Mouse (Mus musculus) T-cell, adult 2 months (primary cell): ENCODE results near the gene St6gal1.
"Not testable (repeated sequence)": the region's sequence is repeated elsewhere in the genome, so short reads cannot be mapped to it uniquely, and the experiment has no call there.

Source experiments
- DNase-seq: peaks from one replicate; pipeline ENCODE4 v3.0.0; 2022; ENCODE audit warnings: low spot score

The St6gal1 gene

GRCm38 (mm10) chr16:23224671-23225068, at the start of gene St6gal1:
TSS of gene St6gal1 (plus strand) at chr16:23224740.
- DNase-seq = peak; percentile 87

- peak; percentile 81 for DNase-seq
Observed at GRCm38 (mm10) chr16:23174855-23175254, 49.7 kb upstream of the St6gal1 start.

- DNase-seq = no peak
Observed at GRCm38 (mm10) chr16:23175956-23176355, 48.6 kb upstream of the St6gal1 start.

GRCm38 (mm10) chr16:23177856-23178255, 46.7 kb upstream of the St6gal1 start:
- no peak for DNase-seq

GRCm38 (mm10) chr16:23178796-23179195, 45.7 kb upstream of the St6gal1 start:
- DNase-seq = peak; percentile 42

GRCm38 (mm10) chr16:23179436-23179835, 45.1 kb upstream of the St6gal1 start:
- DNase-seq = not testable (repeated sequence)

- peak; percentile 65 for DNase-seq
Observed at GRCm38 (mm10) chr16:23181054-23181453, 43.5 kb upstream of the St6gal1 start.

- DNase-seq = peak; percentile 89
Observed at GRCm38 (mm10) chr16:23181487-23181886, 43.1 kb upstream of the St6gal1 start.

GRCm38 (mm10) chr16:23181942-23182597, 42.5 kb upstream of the St6gal1 start:
- no peak for DNase-seq

- no peak for DNase-seq
Observed at GRCm38 (mm10) chr16:23185824-23186223, 38.7 kb upstream of the St6gal1 start.

- DNase-seq = no peak
Observed at GRCm38 (mm10) chr16:23186418-23186817, 38.1 kb upstream of the St6gal1 start.

- no peak for DNase-seq
Observed at GRCm38 (mm10) chr16:23187983-23188382, 36.6 kb upstream of the St6gal1 start.

- no peak for DNase-seq
Observed at GRCm38 (mm10) chr16:23189612-23190011, 34.9 kb upstream of the St6gal1 start.

- no peak for DNase-seq
Observed at GRCm38 (mm10) chr16:23191560-23192242, 32.8 kb upstream of the St6gal1 start.

GRCm38 (mm10) chr16:23195618-23196017, 28.9 kb upstream of the St6gal1 start:
- DNase-seq = peak; percentile 50

GRCm38 (mm10) chr16:23196296-23196695, 28.2 kb upstream of the St6gal1 start:
- DNase-seq = no peak

- peak; percentile 55 for DNase-seq
Observed at GRCm38 (mm10) chr16:23196791-23197190, 27.7 kb upstream of the St6gal1 start.

GRCm38 (mm10) chr16:23201498-23201897, 23.0 kb upstream of the St6gal1 start:
- DNase-seq = no peak

- no peak for DNase-seq
Observed at GRCm38 (mm10) chr16:23214314-23214713, 10.2 kb upstream of the St6gal1 start.

- DNase-seq = no peak
Observed at GRCm38 (mm10) chr16:23215241-23215900, 9.2 kb upstream of the St6gal1 start.

- no peak for DNase-seq
Observed at GRCm38 (mm10) chr16:23216366-23216765, 8.2 kb upstream of the St6gal1 start.

GRCm38 (mm10) chr16:23218313-23218712, 6.2 kb upstream of the St6gal1 start:
- DNase-seq = no peak
